Mouse (Mus musculus) heart, embryonic 15.5 days (tissue): Measurements from ENCODE around the gene Kctd17. TPM values are rescaled to one million over a fixed set of nuclear protein-coding genes. Genes with fewer than 3 reads are reported as not detected.

Experiments used
- ATAC-seq: fragments of 200-750 bp; cut with Nextera tagmentation; replicated peaks from 2 replicates; pipeline ENCODE4 v1.8.0; 2017; ENCODE audit warnings: low read depth, moderate TSS enrichment; ENCODE audit not compliant: insufficient number of reproducible peaks, insufficient read depth, low FRiP score
- H3K27ac ChIP-seq: fragments of 300-500 bp; sonication (generic); 2 replicates; pipeline ENCODE4 v1.5.1; 2015; ENCODE audit warnings: mild to moderate bottlenecking, inconsistent platforms
- H3K27me3 ChIP-seq: fragments of 300-500 bp; sonication (generic); 2 replicates; pipeline ENCODE4 v1.6.1; 2015; ENCODE audit warnings: inconsistent platforms
- H3K36me3 ChIP-seq: fragments of 300-500 bp; sonication (generic); 2 replicates; pipeline ENCODE4 v1.6.1; 2015; ENCODE audit warnings: mild to moderate bottlenecking, inconsistent platforms
- H3K4me1 ChIP-seq: fragments of 300-500 bp; sonication (generic); replicated peaks from 2 replicates; pipeline ENCODE4 v1.6.1; 2015; ENCODE audit warnings: inconsistent platforms
- H3K4me2 ChIP-seq: fragments of 300-500 bp; sonication (generic); 2 replicates; pipeline ENCODE4 v1.6.1; 2015; ENCODE audit warnings: inconsistent platforms, mild to moderate bottlenecking, moderate library complexity
- H3K4me3 ChIP-seq: fragments of 300-500 bp; sonication (generic); 2 replicates; pipeline ENCODE4 v1.5.1; 2015; ENCODE audit warnings: mild to moderate bottlenecking, inconsistent platforms
- H3K9ac ChIP-seq: fragments of 300-500 bp; sonication (generic); 2 replicates; pipeline ENCODE4 v1.6.1; 2015; ENCODE audit warnings: mild to moderate bottlenecking, inconsistent platforms
- H3K9me3 ChIP-seq: fragments of 300-500 bp; sonication (generic); replicated peaks from 2 replicates; pipeline ENCODE4 v1.6.1; 2016; ENCODE audit warnings: inconsistent platforms
- WGBS: fragments of 180-500 bp; shearing (Covaris S2); methylation state at CpG from one replicate; pipeline ENCODE4 v1.1.7; 2015; ENCODE audit warnings: mixed read lengths; 5-methylcytosine and 5-hydroxymethylcytosine counted together
- polyA plus RNA-seq: library from polyadenylated mRNA; unstranded; fragments of >200 nt; fragmentation: Nextera tagmentation; extraction: Ambion mirVana; gene quantifications from 2 replicates; pipeline ENCODE4 v1.2.1, GENCODE M21; 2015

Gene Kctd17
- polyA plus RNA-seq, 1 experiment from 2014 or later: 19.1 TPM

DNA sequence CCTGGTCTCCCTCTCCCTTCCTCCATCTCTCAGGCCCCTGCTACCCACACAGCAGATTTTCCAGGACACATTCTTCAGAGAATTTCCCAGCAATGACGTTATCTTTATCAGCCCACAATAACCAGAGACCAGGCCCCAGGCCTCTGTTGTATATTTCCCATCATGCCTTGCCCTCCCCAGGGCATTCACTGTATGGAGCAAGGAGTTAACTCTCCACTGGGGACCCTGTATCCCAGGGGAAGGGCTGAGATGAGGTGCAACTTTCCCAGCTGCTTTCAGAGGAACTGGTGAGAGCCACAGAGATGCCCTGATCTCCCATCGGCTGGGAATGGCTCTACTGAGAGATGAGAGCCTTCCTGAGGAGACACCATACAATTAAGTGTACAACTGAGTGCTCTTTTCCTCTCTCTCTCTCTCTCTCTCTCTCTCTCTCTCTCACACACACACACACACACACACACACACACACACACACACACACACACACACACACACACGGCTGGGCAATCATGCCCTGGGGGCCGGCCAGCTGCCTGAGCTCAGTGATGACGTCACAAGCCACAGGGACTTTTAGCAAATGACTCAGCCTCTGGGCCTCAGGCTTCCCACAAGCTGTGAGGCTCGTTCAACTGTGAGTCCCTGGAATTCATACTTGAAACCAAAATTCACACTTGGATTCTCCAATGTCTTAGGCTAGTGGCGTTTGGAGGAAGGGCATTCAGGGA, 21.5 kb downstream of the Kctd17 start:
- Histone ChIP-seq H3K27ac (peak overlapping the region; percentile 87), H3K36me3 (no peaks in the 10 kb centered on the region), H3K27me3 (no peaks in the 10 kb centered on the region), H3K4me2 (no peak overlapping the region), H3K4me3 (no peak overlapping the region), H3K9me3 (no peaks in the 10 kb centered on the region), H3K4me1 (peaks cover 29% of the 10 kb centered on the region), H3K9ac (no peak overlapping the region)
- WGBS: 20% methylated on average over 7 of the region's 7 CpGs
- ATAC-seq: 0 out of 2 replicates have a peak, but pooled peaks have one; percentile 12

DNA sequence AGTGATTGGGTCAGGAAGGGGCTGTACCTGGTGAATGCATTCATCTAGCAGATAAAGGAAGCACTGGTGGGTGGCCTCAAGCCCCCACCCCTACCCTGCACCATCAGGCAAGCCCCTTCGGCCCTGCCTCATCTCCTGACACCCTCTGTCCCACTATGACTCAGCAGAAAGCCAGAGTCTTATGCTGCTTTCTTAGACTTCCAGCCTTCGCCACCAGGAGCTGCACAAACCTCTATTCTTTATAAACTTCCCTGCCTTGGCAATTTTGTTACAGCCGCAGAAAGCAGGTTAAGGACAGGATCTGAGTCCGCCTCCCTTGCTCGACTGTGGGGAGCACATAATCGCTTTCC, 22.0 kb downstream of the Kctd17 start:
- WGBS: 89% methylated on average over 6 of the region's 6 CpGs
- no peak overlapping the region for H3K4me3 ChIP-seq
- no peak overlapping the region for H3K4me2 ChIP-seq
- ATAC-seq: no peak
- peaks cover 32% of the 10 kb centered on the region for H3K4me1 ChIP-seq
- H3K9ac ChIP-seq: no peak overlapping the region
- H3K36me3 ChIP-seq: no peaks in the 10 kb centered on the region
- H3K27ac ChIP-seq: peak overlapping the region; percentile 87
- H3K27me3 ChIP-seq: no peaks in the 10 kb centered on the region
- H3K9me3 ChIP-seq: no peaks in the 10 kb centered on the region

DNA sequence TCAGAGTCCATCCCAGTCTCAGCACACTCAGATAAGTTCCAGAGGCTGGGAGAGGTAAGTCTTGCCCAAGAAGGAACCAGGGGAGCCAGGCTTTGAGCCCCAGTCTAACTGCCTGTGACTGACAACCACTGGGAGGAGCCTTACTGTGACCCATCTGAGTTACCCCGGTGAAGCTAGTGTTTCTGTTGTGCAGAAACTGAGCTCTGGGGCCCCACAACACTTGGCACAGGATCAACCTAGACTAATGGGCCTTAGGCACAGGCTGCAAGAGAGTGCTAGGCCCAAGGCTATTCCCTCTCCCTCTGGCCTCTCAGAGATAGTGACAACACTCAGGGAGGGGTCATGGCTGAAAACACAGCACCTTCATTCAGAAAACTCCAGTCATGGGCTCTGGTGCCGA, 22.8 kb downstream of the Kctd17 start:
- no peaks in the 10 kb centered on the region for H3K27me3 ChIP-seq
- peaks cover 32% of the 10 kb centered on the region for H3K4me1 ChIP-seq
- no peak overlapping the region for H3K9ac ChIP-seq
- no peak overlapping the region for H3K4me3 ChIP-seq
- no peak overlapping the region for H3K27ac ChIP-seq
- no peaks in the 10 kb centered on the region for H3K36me3 ChIP-seq
- 63% methylated on average over 2 of the region's 2 CpGs for WGBS
- no peaks in the 10 kb centered on the region for H3K9me3 ChIP-seq
- no peak overlapping the region for H3K4me2 ChIP-seq
- no peak for ATAC-seq

DNA sequence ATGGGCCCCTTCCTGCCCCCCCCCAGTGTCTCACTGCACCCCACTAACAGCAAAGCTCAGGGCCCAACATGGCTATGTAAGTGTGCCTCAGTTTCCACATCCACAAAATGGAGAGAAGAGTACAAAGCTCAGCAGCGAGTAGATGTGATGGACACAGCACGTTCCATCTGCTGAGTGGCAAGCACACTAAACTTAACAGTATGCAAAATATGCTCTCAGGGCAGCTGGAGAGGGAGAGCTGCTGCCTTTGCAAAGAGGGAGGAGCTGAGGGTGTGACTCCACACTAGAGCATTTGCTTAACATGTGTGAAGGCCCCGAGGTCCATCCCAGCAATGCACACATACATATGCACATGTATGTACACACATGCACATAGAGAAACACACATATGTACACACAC, 24.6 kb downstream of the Kctd17 start:
- Histone ChIP-seq H3K4me3 (no peak overlapping the region), H3K27ac (no peak overlapping the region), H3K27me3 (no peaks in the 10 kb centered on the region), H3K9me3 (no peaks in the 10 kb centered on the region), H3K4me2 (no peak overlapping the region), H3K36me3 (no peaks in the 10 kb centered on the region), H3K9ac (no peak overlapping the region), H3K4me1 (peaks cover 26% of the 10 kb centered on the region)
- no peak for ATAC-seq
- 70% methylated on average over 3 of the region's 3 CpGs for WGBS

DNA sequence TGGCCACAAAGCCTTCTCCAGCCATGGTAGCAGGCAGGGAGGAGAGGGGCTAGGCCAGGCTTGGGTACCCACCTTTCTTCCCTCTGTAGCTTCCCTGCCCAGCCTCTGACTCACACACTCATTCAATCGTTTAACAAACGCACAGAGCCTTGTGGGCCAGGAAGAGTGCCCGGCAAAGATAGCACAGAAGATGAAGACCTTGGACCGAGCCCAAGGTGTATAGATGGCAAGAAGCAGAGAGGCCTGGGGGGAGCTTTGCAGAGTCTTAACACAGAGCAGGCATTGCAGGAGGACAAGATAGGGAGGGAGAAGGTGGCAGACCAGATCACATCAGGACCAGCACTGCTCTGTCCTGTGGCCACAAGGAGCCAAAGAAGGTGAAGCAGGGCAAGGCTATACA, 26.8 kb downstream of the Kctd17 start:
- ATAC-seq: no peak
- H3K9ac ChIP-seq: no peak overlapping the region
- no peak overlapping the region for H3K4me2 ChIP-seq
- no peak overlapping the region for H3K4me3 ChIP-seq
- no peaks in the 10 kb centered on the region for H3K27me3 ChIP-seq
- no peaks in the 10 kb centered on the region for H3K9me3 ChIP-seq
- no peaks in the 10 kb centered on the region for H3K36me3 ChIP-seq
- H3K27ac ChIP-seq: no peak overlapping the region
- H3K4me1 ChIP-seq: peaks cover 8% of the 10 kb centered on the region
- 35% methylated on average over 4 of the region's 4 CpGs for WGBS

DNA sequence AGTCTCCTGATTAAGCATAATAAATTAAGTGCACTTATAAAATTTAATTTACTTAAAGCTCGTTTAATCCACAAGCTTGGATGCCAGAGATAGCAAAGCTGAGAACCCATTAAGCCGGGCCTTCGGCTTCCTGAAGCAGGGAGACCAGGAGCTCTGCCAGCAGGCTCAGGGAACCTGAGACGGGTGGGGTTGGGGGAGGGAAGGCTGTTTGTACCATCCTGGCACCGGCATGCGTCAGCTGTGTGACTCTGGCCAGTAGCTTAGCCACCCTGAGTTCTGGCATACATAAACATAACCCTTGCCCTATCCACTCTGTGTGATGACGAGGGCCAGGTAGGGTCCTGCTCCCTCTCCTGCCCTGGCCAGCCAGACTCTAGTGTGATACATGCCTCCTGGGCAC, 27.7 kb downstream of the Kctd17 start:
- no peaks in the 10 kb centered on the region for H3K9me3 ChIP-seq
- H3K9ac ChIP-seq: no peak overlapping the region
- H3K4me1 ChIP-seq: peaks cover 3% of the 10 kb centered on the region
- no peak for ATAC-seq
- H3K4me3 ChIP-seq: no peak overlapping the region
- no peaks in the 10 kb centered on the region for H3K27me3 ChIP-seq
- H3K36me3 ChIP-seq: no peaks in the 10 kb centered on the region
- 52% methylated on average over 7 of the region's 7 CpGs for WGBS
- H3K27ac ChIP-seq: no peak overlapping the region
- H3K4me2 ChIP-seq: no peak overlapping the region

DNA sequence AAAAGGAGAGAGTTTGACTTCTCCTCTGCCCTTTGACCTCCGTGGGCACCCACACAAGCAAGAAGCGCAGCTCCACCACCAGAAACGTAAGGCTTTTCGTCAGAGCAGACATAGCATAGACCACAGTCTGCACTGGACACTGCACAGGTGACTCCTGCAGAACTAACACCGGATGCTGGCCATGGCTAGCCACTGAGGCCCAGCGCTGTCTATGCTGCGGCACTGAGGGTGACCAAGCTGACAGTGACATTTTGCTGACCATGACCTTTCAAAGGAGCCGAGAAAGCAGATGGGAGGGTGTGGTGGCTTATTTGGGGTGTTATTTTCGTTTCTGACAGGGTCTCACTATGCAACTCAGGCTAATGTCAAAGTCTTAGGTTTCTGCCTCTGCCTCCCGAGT, 28.8 kb downstream of the Kctd17 start:
- no peaks in the 10 kb centered on the region for H3K9me3 ChIP-seq
- H3K4me3 ChIP-seq: no peak overlapping the region
- no peak for ATAC-seq
- no peak overlapping the region for H3K27ac ChIP-seq
- 0 out of 2 replicates have a peak, but pooled peaks cover 2% of the 10 kb centered on the region for H3K27me3 ChIP-seq
- H3K9ac ChIP-seq: no peak overlapping the region
- no peak overlapping the region for H3K4me2 ChIP-seq
- H3K36me3 ChIP-seq: no peaks in the 10 kb centered on the region
- WGBS: 73% methylated on average over 10 of the region's 10 CpGs
- H3K4me1 ChIP-seq: peaks cover 3% of the 10 kb centered on the region; the same call in 1 of the 2 replicates

DNA sequence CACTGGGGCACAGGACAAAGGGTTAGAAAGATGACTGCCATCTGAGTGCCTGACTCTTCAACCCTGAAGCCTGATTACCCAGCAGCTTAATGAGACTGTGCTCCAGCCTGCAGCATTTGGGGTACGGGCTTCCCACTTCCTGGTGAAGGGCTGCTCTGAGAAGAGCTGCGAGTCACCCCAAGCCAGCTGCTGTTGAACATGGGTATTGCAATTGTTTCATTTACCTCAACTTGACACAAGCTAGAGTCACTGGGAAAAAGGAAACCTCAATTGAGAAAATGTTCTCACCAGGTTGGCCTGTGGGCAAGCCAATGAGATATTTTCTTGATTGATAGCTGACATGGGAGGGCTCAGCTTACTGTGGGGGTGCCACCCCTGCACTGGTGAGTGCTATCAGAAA, 34.6 kb downstream of the Kctd17 start:
- 33% methylated on average over 2 of the region's 2 CpGs for WGBS
- no peaks in the 10 kb centered on the region for H3K9me3 ChIP-seq
- 0 out of 2 replicates have a peak, but pooled peaks cover 6% of the 10 kb centered on the region for H3K4me1 ChIP-seq
- H3K4me2 ChIP-seq: no peak overlapping the region
- H3K36me3 ChIP-seq: no peaks in the 10 kb centered on the region
- H3K27me3 ChIP-seq: peaks cover 2% of the 10 kb centered on the region; the same call in 1 of the 2 replicates
- no peak overlapping the region for H3K4me3 ChIP-seq
- no peak for ATAC-seq
- H3K9ac ChIP-seq: no peak overlapping the region
- no peak overlapping the region for H3K27ac ChIP-seq

DNA sequence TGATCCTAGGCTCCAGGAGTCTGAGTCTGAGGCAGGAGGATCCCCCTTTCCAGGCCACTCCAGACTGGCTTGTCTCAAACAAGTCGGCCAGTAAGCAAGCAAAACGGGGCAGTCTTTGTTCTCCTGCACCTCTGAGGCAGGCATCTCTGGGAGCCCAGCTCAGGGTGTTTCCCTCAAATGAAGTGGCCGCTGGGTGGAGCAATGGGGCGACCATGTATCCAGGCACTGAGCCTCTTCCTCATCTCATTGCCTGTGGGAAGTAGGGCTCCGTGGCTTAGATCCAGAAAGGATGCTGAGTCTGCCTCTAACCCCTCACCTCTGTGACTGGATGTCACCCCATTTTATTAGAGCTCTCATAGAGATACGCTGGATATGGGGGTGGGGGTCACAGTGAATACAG, 38.4 kb downstream of the Kctd17 start:
- Histone ChIP-seq H3K4me2 (no peak overlapping the region), H3K9me3 (no peaks in the 10 kb centered on the region), H3K27ac (no peak overlapping the region), H3K4me3 (no peak overlapping the region), H3K36me3 (no peaks in the 10 kb centered on the region), H3K4me1 (peaks cover 18% of the 10 kb centered on the region), H3K27me3 (peaks cover under 1% of the 10 kb centered on the region; the same call in 1 of the 2 replicates), H3K9ac (no peak overlapping the region)
- no peak for ATAC-seq
- WGBS: 36% methylated on average over 6 of the region's 6 CpGs

DNA sequence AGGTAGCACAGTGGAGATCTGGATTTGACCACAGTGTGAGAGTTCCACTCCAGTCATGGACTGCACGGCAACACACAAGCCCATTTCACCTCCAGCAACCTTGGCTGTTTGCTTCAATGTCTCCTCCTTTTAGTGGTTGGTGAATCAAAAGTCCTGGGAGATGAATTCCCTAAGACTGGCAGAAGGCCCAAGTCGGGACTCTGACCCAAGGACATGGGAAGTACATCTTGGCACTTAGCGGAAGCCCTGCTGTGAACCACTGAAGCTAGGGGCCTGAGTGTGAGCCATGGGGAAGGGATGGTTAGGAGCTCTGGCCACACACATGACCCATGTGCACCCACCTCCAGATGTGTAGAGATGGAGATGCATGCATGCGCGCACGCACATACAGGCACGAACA, 39.2 kb downstream of the Kctd17 start:
- H3K4me1 ChIP-seq: peaks cover 20% of the 10 kb centered on the region
- WGBS: 87% methylated on average over 7 of the region's 7 CpGs
- no peaks in the 10 kb centered on the region for H3K36me3 ChIP-seq
- no peaks in the 10 kb centered on the region; the same call in 1 of the 2 replicates for H3K27me3 ChIP-seq
- H3K27ac ChIP-seq: no peak overlapping the region
- no peaks in the 10 kb centered on the region for H3K9me3 ChIP-seq
- no peak for ATAC-seq
- H3K4me3 ChIP-seq: no peak overlapping the region
- H3K4me2 ChIP-seq: no peak overlapping the region
- H3K9ac ChIP-seq: no peak overlapping the region

DNA sequence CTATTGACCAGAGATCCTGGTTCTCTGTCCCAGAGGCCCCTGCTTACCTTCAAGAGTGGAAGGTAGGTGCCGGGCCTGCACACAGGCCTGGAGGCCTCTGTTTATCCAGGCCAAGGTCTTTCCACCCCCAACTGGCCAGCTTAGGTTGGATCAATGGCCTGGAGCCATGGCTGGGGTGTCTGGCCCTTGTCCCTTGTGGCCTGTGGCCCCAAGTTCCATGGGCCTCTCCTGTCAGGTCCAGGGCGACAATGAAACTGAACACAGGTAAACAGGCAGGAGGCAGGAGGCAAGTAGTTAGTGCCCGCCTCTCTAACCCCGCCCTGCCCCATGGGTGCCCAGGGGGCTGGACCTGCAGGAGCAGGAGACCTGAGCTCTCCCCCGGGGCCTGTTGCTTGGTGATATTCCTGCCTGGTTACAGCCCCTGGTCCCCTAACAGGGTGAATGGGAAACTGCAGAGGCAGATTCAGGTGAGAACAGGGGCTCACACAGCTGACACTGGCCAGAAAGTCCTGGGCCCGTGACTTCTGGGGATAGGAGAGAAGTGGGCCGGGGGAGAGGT, 40.1 kb downstream of the Kctd17 start, which contains the start of gene Tmprss6:
Gene Tmprss6, minus strand, starts transcription at position 256 of the 559 bp plus-strand sequence.
- WGBS: 85% methylated on average over 7 of the region's 7 CpGs
- Histone ChIP-seq H3K9me3 (no peaks in the 10 kb centered on the region), H3K4me3 (no peak within 1 kb of the TSS), H3K4me1 (peaks cover 16% of the 10 kb centered on the region), H3K4me2 (no peak within 1 kb of the TSS), H3K27me3 (no peaks in the 10 kb centered on the region; the same call in 1 of the 2 replicates), H3K36me3 (no peaks in the 10 kb centered on the region), H3K9ac (no peak within 1 kb of the TSS), H3K27ac (no peak within 1 kb of the TSS)
- ATAC-seq: no peak
